Mouse (Mus musculus): ENCODE measurements around the gene Tspan31. TPM values are rescaled to one million over a fixed set of nuclear protein-coding genes. Genes with fewer than 3 reads are reported as not detected.

The Tspan31 gene
- polyA plus RNA-seq, 1 experiment, result 81.6 TPM

DNA sequence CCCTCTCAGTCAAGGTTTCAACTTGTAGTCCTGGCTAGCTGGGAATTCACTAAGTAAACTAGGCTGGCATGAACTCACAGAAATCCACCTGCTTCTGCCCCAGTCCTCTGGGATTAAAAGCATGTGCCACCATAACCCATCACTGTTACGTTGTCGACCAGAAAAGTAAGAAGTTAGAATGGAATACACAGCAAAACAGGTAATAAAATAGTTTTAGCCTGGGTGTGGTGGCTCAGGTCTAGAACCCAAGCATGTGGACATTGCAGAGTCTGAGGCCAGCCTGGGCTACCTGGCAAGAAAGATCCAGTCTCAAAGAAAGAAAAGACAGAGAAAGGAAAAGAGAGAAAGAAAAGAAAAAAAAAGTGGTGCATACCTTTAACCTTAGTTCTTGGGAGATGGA, 8.6 kb downstream of the Tspan31 start:
- TF ChIP-seq POLR2A (IDR thresholded peaks at IDR 0.05; ENCODE audit: borderline replicate concordance, insufficient read depth, low read length), result no peak
- TF ChIP-seq CTCF (IDR thresholded peaks at IDR 0.05; ENCODE audit: borderline replicate concordance, insufficient read depth, low read depth, low read length), result no peak

DNA sequence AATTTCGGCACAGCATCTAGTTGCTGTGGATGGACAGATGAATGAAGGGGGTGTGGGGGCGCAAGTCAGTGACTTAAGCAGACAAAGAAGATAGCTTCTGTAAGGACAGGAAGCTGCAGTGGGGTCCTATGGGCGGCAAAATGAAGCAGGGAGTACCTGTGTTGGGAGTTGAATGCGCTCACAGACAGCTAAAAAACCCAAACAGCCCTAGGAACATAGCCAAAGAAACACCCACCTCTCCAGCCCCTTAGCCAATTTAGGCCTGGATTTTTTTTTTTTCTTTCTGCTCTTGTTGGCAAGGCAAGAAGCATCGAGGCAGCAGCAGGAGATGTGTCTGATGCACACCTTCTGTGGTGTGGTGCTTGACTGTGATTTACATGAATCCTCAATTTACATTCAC, 9.0 kb downstream of the Tspan31 start:
- Histone ChIP-seq H3K4me3 (replicated peaks; ENCODE audit: insufficient read depth, low read depth, low read length) (no peak overlapping the region), H3K27ac (ENCODE audit: insufficient read depth, low read length) (no peak overlapping the region), H3K4me1 (ENCODE audit: control insufficient read depth, insufficient read depth, low read length) (0 out of 2 replicates have a peak, but pooled peaks cover 5% of the 10 kb centered on the region), H3K27me3 (ENCODE audit: control insufficient read depth, insufficient read depth, low read length) (no peaks in the 10 kb centered on the region)
- no peak for DNase-seq
- TF ChIP-seq CTCF (IDR thresholded peaks at IDR 0.05; ENCODE audit: borderline replicate concordance, insufficient read depth, low read depth, low read length) (no peak), POLR2A (IDR thresholded peaks at IDR 0.05; ENCODE audit: borderline replicate concordance, insufficient read depth, low read length) (no peak)
- 48% methylated on average over 5 of the region's 5 CpGs for WGBS

More for the DNA sequence above, 8.6 kb downstream of the Tspan31 start:
- 0 out of 2 replicates have a peak, but pooled peaks cover 5% of the 10 kb centered on the region for H3K4me1 ChIP-seq (ENCODE audit: control insufficient read depth, insufficient read depth, low read length)
- no peak for DNase-seq
- no peak overlapping the region for H3K27ac ChIP-seq (ENCODE audit: insufficient read depth, low read length)
- no peak overlapping the region for H3K4me3 ChIP-seq (replicated peaks; ENCODE audit: insufficient read depth, low read depth, low read length)
- WGBS, result 62% methylated on average over 2 of the region's 2 CpGs
- no peaks in the 10 kb centered on the region for H3K27me3 ChIP-seq (ENCODE audit: control insufficient read depth, insufficient read depth, low read length)

DNA sequence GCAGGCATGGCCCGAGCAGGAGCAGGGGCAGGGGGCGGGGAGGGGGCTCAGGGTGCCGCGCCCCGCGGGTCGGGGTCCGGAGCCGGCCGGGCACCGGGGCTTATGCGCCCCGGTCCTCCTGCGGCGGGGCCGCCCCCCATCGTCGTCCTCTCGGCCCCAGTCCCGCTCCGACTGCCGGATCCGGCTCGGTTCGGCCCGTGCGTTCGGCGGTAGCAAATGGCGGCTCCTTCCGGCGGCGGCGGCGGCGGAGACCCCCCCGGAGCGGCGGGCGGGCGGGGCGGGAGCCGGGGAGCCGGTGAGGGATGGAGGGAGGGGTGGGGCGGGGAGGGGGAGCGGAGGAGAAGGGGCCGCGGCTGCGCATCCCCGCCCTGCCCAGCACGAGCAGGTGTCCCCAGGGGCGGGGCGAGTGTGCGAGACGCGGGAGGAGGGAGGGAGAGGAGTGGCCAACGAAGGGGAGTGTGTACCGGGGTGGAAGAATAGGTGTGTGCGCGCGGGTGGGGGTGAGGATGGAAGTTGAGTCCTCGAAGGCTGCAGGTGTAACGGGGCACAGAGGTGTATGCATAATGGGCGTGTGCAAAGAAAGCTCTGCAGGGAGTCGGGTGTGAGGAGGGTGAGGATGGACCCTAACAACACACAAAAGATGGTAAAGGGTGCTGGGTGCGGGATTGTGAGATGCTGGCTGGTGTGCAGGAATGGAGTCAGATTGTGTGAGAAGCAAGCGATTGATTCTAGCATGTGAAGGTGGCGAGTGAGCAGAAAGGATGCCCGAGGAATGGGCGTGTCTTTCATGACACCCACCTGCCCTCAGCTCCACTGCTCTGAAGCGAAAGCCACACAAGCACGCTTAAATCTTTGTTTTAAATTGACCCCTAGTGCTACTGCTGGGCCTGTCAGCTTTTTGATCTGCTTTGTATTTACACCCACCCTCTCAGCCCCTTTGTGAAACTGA, 9.8 kb downstream of the Tspan31 start, which contains the start of gene March9:
Gene March9, minus strand, starts transcription at position 217 of the 949 bp plus-strand sequence.
- WGBS, result 1% methylated on average over 47 of the region's 72 CpGs
- no peak for TF ChIP-seq POLR2A (IDR thresholded peaks at IDR 0.05; ENCODE audit: borderline replicate concordance, insufficient read depth, low read length)
- no peak for TF ChIP-seq CTCF (IDR thresholded peaks at IDR 0.05; ENCODE audit: borderline replicate concordance, insufficient read depth, low read depth, low read length)
- DNase-seq, result peak; percentile 88 to 93
- Histone ChIP-seq H3K27ac (ENCODE audit: insufficient read depth, low read length) (peak within 1 kb of the TSS; percentile 9; the same call in 1 of the 2 replicates), H3K4me3 (replicated peaks; ENCODE audit: insufficient read depth, low read depth, low read length) (peak within 1 kb of the TSS; percentile 87), H3K4me1 (ENCODE audit: control insufficient read depth, insufficient read depth, low read length) (peaks cover 5% of the 10 kb centered on the region; the same call in 1 of the 2 replicates), H3K27me3 (ENCODE audit: control insufficient read depth, insufficient read depth, low read length) (no peaks in the 10 kb centered on the region)

DNA sequence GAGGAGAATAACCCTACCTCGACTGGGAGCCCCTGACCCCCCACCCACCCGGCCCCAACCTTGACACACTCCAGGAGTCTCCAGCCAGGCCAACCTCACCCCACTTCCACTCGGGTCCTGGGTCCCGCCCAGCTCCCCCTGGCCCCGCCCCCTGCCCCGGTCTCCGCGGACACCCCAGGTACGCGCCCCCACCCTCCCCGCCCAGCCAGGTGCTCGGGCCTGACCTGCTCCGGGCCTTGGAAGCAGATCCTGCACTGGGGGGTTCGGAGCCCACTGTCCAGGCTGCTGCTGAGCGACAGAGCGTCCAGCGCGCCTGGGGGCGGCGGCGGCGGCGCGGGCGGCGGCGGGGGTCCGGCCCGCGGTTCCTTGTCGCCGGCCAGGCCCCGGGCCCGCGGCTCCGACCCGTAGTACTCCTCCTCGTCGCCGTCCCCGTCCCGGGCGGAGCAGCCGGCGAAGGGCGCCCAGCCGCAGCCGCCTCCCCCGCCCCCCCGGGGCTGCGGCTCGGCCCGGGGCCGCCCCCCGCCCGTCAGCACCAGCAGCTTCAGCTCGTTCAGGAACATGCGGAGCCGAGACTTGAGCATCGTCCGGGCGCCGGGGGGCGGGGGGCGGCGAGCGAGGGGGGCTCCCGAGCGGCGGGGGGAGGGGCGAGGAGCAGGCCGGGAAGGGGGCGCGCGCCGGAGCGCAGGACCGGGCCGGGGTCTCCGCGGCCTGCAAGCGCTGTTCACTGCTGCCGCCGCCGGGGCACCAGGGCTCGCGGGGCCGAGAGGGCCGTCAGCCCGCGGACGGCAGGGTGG, 10.7 kb downstream of the Tspan31 start:
- no peaks in the 10 kb centered on the region for H3K27me3 ChIP-seq (ENCODE audit: control insufficient read depth, insufficient read depth, low read length)
- peaks cover 2% of the 10 kb centered on the region; the same call in 1 of the 2 replicates for H3K4me1 ChIP-seq (ENCODE audit: control insufficient read depth, insufficient read depth, low read length)
- H3K4me3 ChIP-seq (replicated peaks; ENCODE audit: insufficient read depth, low read depth, low read length), result peak overlapping the region; percentile 61
- TF ChIP-seq CTCF (IDR thresholded peaks at IDR 0.05; ENCODE audit: borderline replicate concordance, insufficient read depth, low read depth, low read length) (no peak), POLR2A (IDR thresholded peaks at IDR 0.05; ENCODE audit: borderline replicate concordance, insufficient read depth, low read length) (no peak)
- DNase-seq, result peak in 1 of 2 experiments; percentile 45
- 2% methylated on average over 71 of the region's 92 CpGs for WGBS
- H3K27ac ChIP-seq (ENCODE audit: insufficient read depth, low read length), result no peak overlapping the region

DNA sequence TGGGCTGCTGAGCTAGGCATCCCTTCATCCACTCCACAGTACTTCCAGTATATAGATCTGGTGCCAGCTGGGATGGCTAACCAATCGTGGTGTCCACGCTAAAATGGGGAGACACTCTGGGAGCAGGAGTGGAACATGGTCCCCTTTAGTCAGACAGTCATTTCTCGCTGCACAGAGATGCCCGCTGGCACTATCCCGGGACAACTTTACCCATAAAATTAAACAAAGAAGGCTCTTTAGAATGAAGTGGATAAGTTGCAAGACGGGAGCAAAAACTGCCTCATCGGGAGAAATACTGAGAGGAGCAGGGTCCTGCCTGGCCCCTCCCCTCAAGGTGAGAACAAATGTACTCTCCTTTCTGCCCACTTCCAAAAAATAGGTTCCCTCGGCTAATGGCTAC, 11.4 kb downstream of the Tspan31 start:
- Histone ChIP-seq H3K27ac (ENCODE audit: insufficient read depth, low read length) (no peak overlapping the region), H3K4me3 (replicated peaks; ENCODE audit: insufficient read depth, low read depth, low read length) (peak overlapping the region; percentile 61), H3K4me1 (ENCODE audit: control insufficient read depth, insufficient read depth, low read length) (no peaks in the 10 kb centered on the region; the same call in 1 of the 2 replicates), H3K27me3 (ENCODE audit: control insufficient read depth, insufficient read depth, low read length) (no peaks in the 10 kb centered on the region)
- peak in 1 of 2 experiments; percentile 38 for DNase-seq
- TF ChIP-seq CTCF (IDR thresholded peaks at IDR 0.05; ENCODE audit: borderline replicate concordance, insufficient read depth, low read depth, low read length), result no peak
- no peak for TF ChIP-seq POLR2A (IDR thresholded peaks at IDR 0.05; ENCODE audit: borderline replicate concordance, insufficient read depth, low read length)
- WGBS, result 2% methylated on average over 8 of the region's 8 CpGs

DNA sequence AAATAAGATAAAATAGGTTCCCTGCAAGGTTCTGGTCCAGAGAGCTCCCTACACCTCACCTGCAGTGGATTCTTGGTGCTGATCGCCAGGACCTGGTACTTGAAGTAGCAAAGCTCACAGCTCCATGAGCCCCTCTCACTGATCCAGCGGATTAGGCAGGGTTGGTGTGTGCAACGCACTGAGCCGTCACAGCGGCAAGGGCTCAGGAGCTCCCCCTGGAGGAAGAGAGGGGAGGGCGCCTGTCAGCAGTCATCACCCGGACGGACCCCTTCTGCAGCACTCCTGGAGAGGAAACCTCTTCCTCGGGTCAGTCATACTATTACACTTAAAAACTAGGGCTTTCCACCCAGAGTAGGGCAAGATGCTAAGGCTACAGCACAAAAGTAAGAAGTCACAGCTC, 11.9 kb downstream of the Tspan31 start:
- no peaks in the 10 kb centered on the region for H3K27me3 ChIP-seq (ENCODE audit: control insufficient read depth, insufficient read depth, low read length)
- H3K4me3 ChIP-seq (replicated peaks; ENCODE audit: insufficient read depth, low read depth, low read length), result peak overlapping the region; percentile 61
- peak; percentile 74 to 83 for DNase-seq
- no peak overlapping the region for H3K27ac ChIP-seq (ENCODE audit: insufficient read depth, low read length)
- TF ChIP-seq POLR2A (IDR thresholded peaks at IDR 0.05; ENCODE audit: borderline replicate concordance, insufficient read depth, low read length) (no peak), CTCF (IDR thresholded peaks at IDR 0.05; ENCODE audit: borderline replicate concordance, insufficient read depth, low read depth, low read length) (peak; percentile 93)
- no peaks in the 10 kb centered on the region; the same call in 1 of the 2 replicates for H3K4me1 ChIP-seq (ENCODE audit: control insufficient read depth, insufficient read depth, low read length)
- under 1% methylated on average over 9 of the region's 9 CpGs for WGBS

DNA sequence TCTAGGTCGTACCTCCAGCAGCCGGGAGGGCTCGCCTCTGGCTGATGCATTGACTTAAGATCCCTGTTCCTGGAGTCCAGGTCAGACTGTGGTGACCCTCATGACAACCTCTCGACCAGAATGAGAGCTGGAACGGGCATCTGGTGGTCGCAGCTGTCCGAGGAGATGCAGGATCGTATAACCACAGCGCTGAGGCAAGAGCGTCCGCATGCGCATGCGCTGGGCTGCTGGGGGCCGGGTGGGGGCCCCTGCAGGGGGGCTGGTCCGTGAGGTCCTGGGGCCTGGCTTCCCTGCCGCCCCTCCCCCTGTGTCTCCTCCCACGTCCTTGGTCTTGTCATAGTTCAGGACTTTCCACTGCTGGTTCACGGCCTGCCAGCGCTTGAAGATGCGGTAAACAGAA, 13.6 kb downstream of the Tspan31 start:
- H3K27me3 ChIP-seq (ENCODE audit: control insufficient read depth, insufficient read depth, low read length), result no peaks in the 10 kb centered on the region
- no peaks in the 10 kb centered on the region; the same call in 1 of the 2 replicates for H3K4me1 ChIP-seq (ENCODE audit: control insufficient read depth, insufficient read depth, low read length)
- TF ChIP-seq POLR2A (IDR thresholded peaks at IDR 0.05; ENCODE audit: borderline replicate concordance, insufficient read depth, low read length), result no peak
- TF ChIP-seq CTCF (IDR thresholded peaks at IDR 0.05; ENCODE audit: borderline replicate concordance, insufficient read depth, low read depth, low read length), result no peak
- no peak overlapping the region for H3K4me3 ChIP-seq (replicated peaks; ENCODE audit: insufficient read depth, low read depth, low read length)
- H3K27ac ChIP-seq (ENCODE audit: insufficient read depth, low read length), result no peak overlapping the region
- DNase-seq, result peak in 1 of 2 experiments; percentile 12
- WGBS, result 85% methylated on average over 20 of the region's 20 CpGs

Measured in cerebellum, adult 2 months (tissue).